8 mouse cellular contexts compared by ENCODE assay signal in genomic region chr17:88652702-88653374, GRCm38 (mm10). TPM values are rescaled to one million over a fixed set of nuclear protein-coding genes. Genes with fewer than 3 reads are reported as not detected.
DNase-seq lines count a peak whose midpoint lies in the region; ATAC-seq and TF ChIP-seq lines count a peak whose summit lies in the region.

No protein-coding gene starts in this region.

- H3K9ac ChIP-seq in limb, embryonic 12.5 days (replicated peaks) = no peak overlapping the region
- H3K9ac ChIP-seq in midbrain, postnatal 0 days (replicated peaks; ENCODE audit: low read length, poor library complexity, severe bottlenecking) = peak overlapping the region; percentile 6

- ATAC-seq in common myeloid progenitor, adult 5-6 weeks (replicated peaks; ENCODE audit: low read depth, poor library complexity, severe bottlenecking) = peak; percentile 93
- ATAC-seq in limb, embryonic 12.5 days (ENCODE audit: insufficient number of reproducible peaks, insufficient read depth, low FRiP score, low TSS enrichment, low read depth) = peak; percentile 47; the same call in 1 of the 2 replicates
- peak; percentile 77 for ATAC-seq in midbrain, postnatal 0 days (ENCODE audit: low FRiP score)

- intact Hi-C loops in gastrocnemius, postnatal 36 days (cut with DNase I) = loop anchor here (5.0 kb wide), 1 partner anchor 99 kb away; no protein-coding TSS in a partner anchor

- H3K9me3 ChIP-seq in limb, embryonic 12.5 days = no peaks in the 10 kb centered on the region
- no peaks in the 10 kb centered on the region for H3K9me3 ChIP-seq in midbrain, postnatal 0 days (ENCODE audit: low read length)

- peak; percentile 68 to 91 for DNase-seq in adrenal gland, adult (ENCODE audit: inconsistent age in 2 of 2, low spot score in 1 of 2)
- DNase-seq in adrenal gland, adult 8-10 months = no peak
- peak; percentile 56 to 64 for DNase-seq in gastrocnemius, postnatal 36 days
- DNase-seq in kidney, adult 9 months = peak; percentile 67
- DNase-seq in midbrain, postnatal 0 days (ENCODE audit: low spot score) = peak; percentile 91
- DNase-seq in spleen, postnatal 36 days (ENCODE audit: low spot score in 2 of 2) = peak; percentile 38 to 41

- H3K4me3 ChIP-seq in limb, embryonic 12.5 days (replicated peaks) = no peak overlapping the region
- peak overlapping the region; percentile 5; the same call in 1 of the 2 replicates for H3K4me3 ChIP-seq in midbrain, postnatal 0 days (ENCODE audit: low read depth, low read length)

- TF ChIP-seq CTCF in midbrain, postnatal 0 days (IDR thresholded peaks at IDR 0.05) = peak; percentile 98

- H3K36me3 ChIP-seq in limb, embryonic 12.5 days = peaks cover 14% of the 10 kb centered on the region
- H3K36me3 ChIP-seq in midbrain, postnatal 0 days (ENCODE audit: insufficient read depth, low read length) = no peaks in the 10 kb centered on the region

- 20% methylated on average over 21 of the region's 21 CpGs for WGBS in limb, embryonic 12.5 days
- 13% methylated on average over 21 of the region's 21 CpGs for WGBS in midbrain, postnatal 0 days

- H3K27me3 ChIP-seq in limb, embryonic 12.5 days = 0 out of 2 replicates have a peak, but pooled peaks cover 5% of the 10 kb centered on the region
- H3K27me3 ChIP-seq in midbrain, postnatal 0 days (ENCODE audit: insufficient read depth, low read length) = no peaks in the 10 kb centered on the region

- no peak overlapping the region for H3K27ac ChIP-seq in limb, embryonic 12.5 days
- H3K27ac ChIP-seq in midbrain, postnatal 0 days (ENCODE audit: low read depth, low read length) = peak overlapping the region; percentile 49; the same call in 1 of the 2 replicates

- H3K4me2 ChIP-seq in limb, embryonic 12.5 days = no peak overlapping the region
- H3K4me2 ChIP-seq in midbrain, postnatal 0 days (ENCODE audit: low read depth, low read length, poor library complexity, severe bottlenecking) = peak overlapping the region; percentile 38

- no peaks in the 10 kb centered on the region for H3K4me1 ChIP-seq in limb, embryonic 12.5 days (replicated peaks)
- no peaks in the 10 kb centered on the region for H3K4me1 ChIP-seq in midbrain, postnatal 0 days (ENCODE audit: insufficient read depth, low read length)

RNA-seq across cellular contexts. Expression of gene Gtf2a1l, which starts 15.6 kb away (rescaled TPM):
- not detected for total RNA-seq in adrenal gland, adult 8-10 months (2022)
- total RNA-seq in common myeloid progenitor, adult 5-6 weeks (2017) = not detected in 2 replicates
- total RNA-seq in gastrocnemius, postnatal 36 days (2021) = not detected
- 0.49 TPM in 1 of 2 replicates, not detected in the other for polyA plus RNA-seq in limb, embryonic 12.5 days (2016; fragmentation: Nextera tagmentation; extraction: Ambion mirVana)
- total RNA-seq in midbrain, postnatal 0 days (2014; rRNA removed) = not detected in 2 replicates
- polyA plus RNA-seq in midbrain, postnatal 0 days (2015; fragmentation: Nextera tagmentation; extraction: Ambion mirVana) = 0.29 and 0.39 TPM in 2 replicates

RNA-seq across cellular contexts. Expression of gene Ston1, which starts 55.4 kb away (rescaled TPM):
- total RNA-seq in adrenal gland, adult 8-10 months (2022) = 10 to 100 TPM; 32.2 to 49.3 (median 41.6) TPM
- not detected in 2 replicates for total RNA-seq in common myeloid progenitor, adult 5-6 weeks (2017)
- total RNA-seq in gastrocnemius, postnatal 36 days (2021) = 1 to 10 TPM; 6.0 to 6.1 TPM
- 4.8 and 6.1 TPM in 2 replicates for polyA plus RNA-seq in limb, embryonic 12.5 days (2016; fragmentation: Nextera tagmentation; extraction: Ambion mirVana)
- total RNA-seq in midbrain, postnatal 0 days (2014; rRNA removed) = 4.0 and 5.0 TPM in 2 replicates
- polyA plus RNA-seq in midbrain, postnatal 0 days (2015; fragmentation: Nextera tagmentation; extraction: Ambion mirVana) = 1.1 and 1.3 TPM in 2 replicates
